Mouse (Mus musculus): ENCODE results near the gene Trub1.

The Trub1 gene

DNA sequence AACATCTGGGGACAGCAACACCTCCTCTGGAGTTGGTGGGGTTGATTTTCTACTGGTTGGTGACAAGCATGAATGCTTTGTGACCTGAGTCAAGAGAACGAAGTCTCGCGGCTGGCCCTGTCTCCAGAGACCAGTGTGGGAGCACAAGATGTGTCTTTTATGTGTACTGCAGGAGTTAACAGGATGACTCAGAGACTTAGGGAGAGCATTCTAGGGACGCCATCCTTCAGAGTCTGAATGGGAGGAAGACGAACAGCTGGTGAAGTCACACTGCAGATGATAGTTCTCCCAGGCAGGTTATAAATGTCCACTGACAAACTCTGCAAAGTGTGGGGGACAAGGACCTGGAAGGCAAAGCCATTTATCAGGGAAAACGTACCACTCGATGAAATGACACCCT lies 11.2 kb upstream of the Trub1 start:
- DNase-seq (ENCODE audit: low spot score) = no peak

DNA sequence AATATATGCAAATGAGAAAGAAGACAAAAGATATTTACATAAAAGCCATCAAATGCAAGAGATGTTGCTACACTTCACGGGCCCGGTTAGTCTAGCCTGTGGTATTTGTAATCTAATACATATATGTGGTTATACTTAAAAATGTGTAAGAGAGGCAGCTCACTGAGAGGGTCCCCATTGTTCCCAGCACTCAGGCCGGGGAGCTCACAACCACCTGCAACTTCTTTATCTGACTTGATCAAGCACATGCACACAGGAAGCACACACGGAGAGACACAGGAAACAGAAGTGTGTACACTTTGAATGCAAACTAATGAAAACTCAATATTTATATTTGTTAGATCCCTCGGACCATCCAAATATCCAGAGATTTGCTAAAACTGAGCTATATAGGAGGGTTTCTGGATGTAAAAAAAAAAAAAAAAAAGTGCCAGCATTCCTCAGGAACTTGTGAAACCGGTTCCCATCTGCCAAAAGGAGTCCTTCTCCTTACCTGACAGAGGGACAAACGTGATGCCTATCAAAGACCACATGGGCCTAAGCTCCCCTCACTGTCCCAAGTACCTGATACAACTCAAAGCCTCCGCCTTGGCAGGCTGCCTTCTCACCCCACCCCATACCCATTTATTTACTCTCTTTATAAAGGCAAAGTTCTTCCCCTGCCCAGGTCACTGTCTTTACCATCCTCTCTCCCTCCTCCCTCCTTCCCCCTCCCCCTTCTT lies 9.6 kb upstream of the Trub1 start:
- DNase-seq (ENCODE audit: low spot score) = no peak

DNA sequence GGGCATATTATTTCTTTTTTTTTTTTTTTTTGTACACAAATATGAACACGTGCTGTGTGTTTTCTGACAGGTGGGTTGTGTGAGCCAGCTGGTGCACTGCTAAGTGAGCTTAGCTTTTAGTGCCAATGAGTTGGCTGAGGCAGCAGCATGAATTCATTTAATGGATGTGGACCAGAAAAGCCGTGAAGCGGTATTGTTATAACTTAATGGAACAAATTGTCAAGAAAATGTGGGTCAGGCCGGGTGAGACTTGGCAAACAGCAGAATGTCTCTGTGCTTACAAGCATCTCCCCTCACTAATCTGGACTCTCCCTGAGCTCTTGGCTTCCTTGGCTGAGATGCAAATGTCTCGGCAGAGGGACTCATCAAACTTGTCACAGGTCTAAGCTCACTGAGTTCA lies 7.7 kb upstream of the Trub1 start:
- peak; percentile 68 for DNase-seq (ENCODE audit: low spot score)

- no peak for DNase-seq (ENCODE audit: low spot score)
These were observed 1.9 kb upstream of the Trub1 start for GRCm38 (mm10) chr19:57450849-57451248.

DNA sequence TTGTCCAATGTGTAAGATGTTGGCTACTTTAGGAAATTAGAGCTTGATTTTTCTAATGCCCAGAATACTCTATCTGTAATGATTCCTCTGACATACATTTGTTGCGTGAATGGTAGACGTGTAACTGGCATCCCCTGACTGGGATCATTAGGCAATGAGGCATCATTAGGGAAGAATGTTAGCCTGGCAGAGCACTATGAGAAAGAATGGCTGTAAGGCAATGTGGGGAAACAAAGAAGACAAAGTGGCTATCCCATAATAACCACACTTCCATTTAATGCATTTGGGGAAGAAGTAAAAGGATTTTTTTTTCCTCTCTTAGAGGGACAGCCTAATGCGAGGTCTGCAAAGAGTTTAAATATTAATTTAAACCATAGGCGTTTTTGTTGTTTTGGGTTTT lies 950 bp upstream of the Trub1 start:
- no peak for DNase-seq (ENCODE audit: low spot score)

- no peak for DNase-seq (ENCODE audit: low spot score)
These were observed 497 bp downstream of the Trub1 start for GRCm38 (mm10) chr19:57453218-57453600.

- DNase-seq (ENCODE audit: low spot score) = no peak
These were observed 2.7 kb downstream of the Trub1 start for GRCm38 (mm10) chr19:57455286-57455960.

DNA sequence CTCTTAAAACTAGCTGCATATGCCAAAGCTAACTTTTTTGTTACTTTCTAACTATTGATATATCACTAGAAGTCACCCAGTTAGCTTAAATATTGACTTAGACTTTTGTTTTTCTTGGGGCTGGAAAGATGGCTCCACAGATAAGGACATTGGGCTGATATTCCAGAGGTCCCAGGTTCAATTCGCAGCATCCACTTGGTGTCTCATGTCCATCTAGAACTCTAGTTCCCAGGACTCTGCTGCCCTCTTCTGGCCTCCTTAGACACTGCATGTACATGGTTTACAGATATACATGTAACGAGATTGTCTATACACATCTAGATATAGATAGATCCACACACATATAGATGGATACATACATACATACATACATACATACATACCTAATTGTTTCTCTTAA lies 4.4 kb downstream of the Trub1 start:
- peak; percentile 61 for DNase-seq (ENCODE audit: low spot score)

DNA sequence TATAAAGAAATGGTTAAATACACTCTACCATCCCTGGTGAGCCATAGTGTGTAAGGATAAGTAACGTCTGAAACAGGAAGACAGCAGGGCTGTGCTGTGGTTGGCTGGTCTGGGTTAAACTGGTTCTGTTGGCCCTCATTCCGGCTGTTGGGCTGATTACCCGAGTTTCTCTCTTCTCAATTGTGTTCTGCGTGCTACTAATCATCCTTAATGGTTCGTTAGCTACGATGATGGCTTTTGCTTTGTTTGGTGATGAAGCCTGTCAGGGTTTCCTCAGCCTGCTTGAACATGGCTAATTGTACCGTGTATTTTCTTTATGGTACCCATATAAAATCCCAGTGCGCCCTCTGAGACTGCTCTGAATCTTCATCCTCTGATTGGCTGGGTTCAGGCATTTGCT lies 11.0 kb downstream of the Trub1 start:
- peak; percentile 57 for DNase-seq (ENCODE audit: low spot score)

DNA sequence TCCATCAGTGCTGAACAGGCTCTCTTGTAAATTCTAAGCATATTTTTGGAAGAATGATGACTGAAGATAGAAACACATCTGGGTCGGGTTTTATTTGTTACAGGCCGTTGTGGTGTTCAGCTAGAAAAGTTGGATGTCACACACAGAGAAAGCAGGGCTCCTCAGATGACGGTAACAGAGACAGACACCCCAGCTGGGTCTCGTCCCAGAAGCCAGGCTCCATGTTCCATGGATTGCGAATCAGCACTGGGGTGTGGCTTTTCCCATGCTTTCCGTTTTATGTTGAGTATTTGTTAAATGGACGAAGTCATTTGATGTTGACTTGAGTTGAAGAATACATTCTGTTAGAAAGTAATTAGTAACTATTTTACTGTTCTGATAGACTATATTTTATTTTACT lies 13.0 kb downstream of the Trub1 start:
- DNase-seq (ENCODE audit: low spot score) = no peak

GRCm38 (mm10) chr19:57471033-57471432 lies 18.3 kb downstream of the Trub1 start:
- no peak for DNase-seq (ENCODE audit: low spot score)

DNA sequence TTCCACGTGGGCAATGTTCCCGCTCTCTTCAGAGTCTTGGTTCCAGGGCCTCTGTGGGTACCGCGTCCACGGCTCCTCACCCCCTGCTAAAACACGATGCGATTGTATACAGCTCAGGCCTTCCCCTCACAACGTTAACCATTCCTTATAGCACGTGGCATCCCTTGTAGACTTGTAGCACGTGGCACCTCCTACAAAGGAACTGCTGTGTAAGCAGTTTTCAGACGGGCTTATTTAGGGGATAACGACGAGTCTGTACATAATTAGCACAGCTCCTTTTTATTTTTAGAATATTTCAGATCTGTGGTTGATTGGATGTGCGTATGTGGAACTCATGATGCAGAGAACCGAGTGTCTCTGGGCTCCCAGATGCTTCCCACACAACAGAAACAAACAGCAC lies 19.5 kb downstream of the Trub1 start:
- no peak for DNase-seq (ENCODE audit: low spot score)

- no peak for DNase-seq (ENCODE audit: low spot score)
These were observed 20.6 kb downstream of the Trub1 start for GRCm38 (mm10) chr19:57473301-57473700.

DNA sequence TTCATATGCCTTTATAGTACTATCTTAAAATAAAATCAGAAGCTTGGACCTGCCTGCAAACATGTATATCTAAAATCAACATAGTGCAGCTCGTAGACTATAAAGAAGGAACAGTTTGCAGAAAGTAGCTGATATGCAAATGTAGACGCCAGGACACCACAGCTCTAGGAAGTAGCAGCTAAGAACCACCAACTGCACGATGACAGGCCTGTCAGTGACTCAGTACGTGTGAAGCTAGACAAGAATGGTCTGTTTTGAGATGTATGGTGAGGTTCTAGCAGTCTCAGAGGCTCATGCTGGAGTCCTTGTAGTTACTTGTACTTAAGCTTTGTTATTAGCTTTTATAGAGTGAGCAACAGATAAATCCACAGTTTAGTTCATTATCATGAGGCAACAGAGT lies 22.6 kb downstream of the Trub1 start:
- no peak for DNase-seq (ENCODE audit: low spot score)

GRCm38 (mm10) chr19:57477310-57477709 lies 24.6 kb downstream of the Trub1 start:
- DNase-seq (ENCODE audit: low spot score) = no peak

DNA sequence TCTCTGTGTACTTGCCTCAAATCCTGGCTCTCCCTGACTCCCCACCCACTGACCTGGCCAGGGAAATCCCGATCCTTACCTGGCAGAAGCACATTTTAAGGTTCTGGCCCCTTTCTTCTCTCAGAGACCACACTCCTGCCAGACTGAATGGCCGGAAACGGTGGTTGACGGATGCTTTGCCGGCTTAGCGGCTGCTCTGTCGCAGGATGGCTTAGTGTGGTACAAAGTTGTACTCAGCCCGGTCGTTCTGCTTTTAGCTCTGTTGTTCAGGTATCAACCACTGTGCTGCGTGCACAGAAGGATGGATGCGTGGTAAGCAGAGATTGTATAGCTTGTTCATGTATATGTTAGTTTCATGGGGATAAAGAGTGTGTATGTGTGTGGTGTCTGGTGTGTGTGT lies 25.3 kb downstream of the Trub1 start:
- no peak for DNase-seq (ENCODE audit: low spot score)

- no peak for DNase-seq (ENCODE audit: low spot score)
These were observed 27.4 kb downstream of the Trub1 start for GRCm38 (mm10) chr19:57479886-57480655.

- DNase-seq (ENCODE audit: low spot score) = no peak
These were observed 29.1 kb downstream of the Trub1 start for GRCm38 (mm10) chr19:57481743-57482259.

DNA sequence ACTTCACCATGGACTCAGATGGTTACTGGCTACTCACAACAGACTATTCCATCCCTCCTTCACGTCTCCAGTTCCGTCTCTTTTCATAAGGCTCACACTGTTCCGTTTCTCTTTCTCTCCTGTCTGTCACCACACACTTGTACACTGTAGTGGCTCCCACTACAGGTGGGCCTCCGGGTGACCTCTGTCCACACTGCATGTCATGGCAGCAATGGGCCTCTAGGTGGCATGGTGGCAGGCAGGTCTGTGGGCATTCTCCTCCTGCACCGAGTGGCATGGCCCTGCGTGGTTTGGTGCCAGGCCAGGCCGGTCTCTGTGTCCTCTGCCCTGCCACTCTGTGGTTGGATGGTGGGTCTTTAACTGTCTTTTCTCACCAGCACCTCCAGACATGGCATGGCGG lies 30.1 kb downstream of the Trub1 start:
- DNase-seq (ENCODE audit: low spot score) = peak; percentile 53

GRCm38 (mm10) chr19:57487051-57487658 lies 34.4 kb downstream of the Trub1 start:
- DNase-seq (ENCODE audit: low spot score) = peak; percentile 65

GRCm38 (mm10) chr19:57489527-57489926 lies 36.8 kb downstream of the Trub1 start:
- no peak for DNase-seq (ENCODE audit: low spot score)

GRCm38 (mm10) chr19:57491030-57491429 lies 38.3 kb downstream of the Trub1 start:
- no peak for DNase-seq (ENCODE audit: low spot score)

Measured in retina, embryonic 14.5 days (tissue).